Mouse (Mus musculus) neural tube, embryonic 11.5 days (tissue): Measurements from ENCODE around the gene Cux2. TPM values are rescaled to one million over a fixed set of nuclear protein-coding genes. Genes with fewer than 3 reads are reported as not detected.

Experiments used
- ATAC-seq: fragments of 200-750 bp; cut with Nextera tagmentation; 2 replicates; pipeline ENCODE4 v1.8.0; 2017; ENCODE audit warnings: moderate number of reproducible peaks, mild to moderate bottlenecking, moderate TSS enrichment, moderate library complexity; ENCODE audit not compliant: insufficient read depth, low FRiP score, low TSS enrichment
- DNase-seq: peaks from one replicate; pipeline ENCODE4 v3.0.0-alpha.2; 2015; ENCODE audit warnings: low spot score
- H3K27ac ChIP-seq: fragments of 300-500 bp; sonication (generic); 2 replicates; pipeline ENCODE4 v1.5.1; 2014; ENCODE audit warnings: low read depth, mild to moderate bottlenecking, low read length
- H3K27me3 ChIP-seq: fragments of 300-500 bp; sonication (generic); 2 replicates; pipeline ENCODE4 v1.6.1; 2014; ENCODE audit warnings: mild to moderate bottlenecking, low read length, mixed read lengths; ENCODE audit not compliant: control insufficient read depth, insufficient read depth
- H3K36me3 ChIP-seq: fragments of 300-500 bp; sonication (generic); 2 replicates; pipeline ENCODE4 v1.6.1; 2014; ENCODE audit warnings: mild to moderate bottlenecking, low read length, moderate library complexity, mixed read lengths; ENCODE audit not compliant: control insufficient read depth, insufficient read depth
- H3K4me1 ChIP-seq: fragments of 300-500 bp; sonication (generic); 2 replicates; pipeline ENCODE4 v1.6.1; 2014; ENCODE audit warnings: low read length, mixed read lengths; ENCODE audit not compliant: control insufficient read depth, insufficient read depth
- H3K4me2 ChIP-seq: fragments of 300-500 bp; sonication (generic); 2 replicates; pipeline ENCODE4 v1.6.1; 2014; ENCODE audit warnings: low read depth, mild to moderate bottlenecking, moderate library complexity
- H3K4me3 ChIP-seq: fragments of 300-500 bp; sonication (generic); 2 replicates; pipeline ENCODE4 v1.5.1; 2014; ENCODE audit warnings: low read depth, low read length
- H3K9ac ChIP-seq: fragments of 300-500 bp; sonication (generic); 2 replicates; pipeline ENCODE4 v1.6.1; 2014; ENCODE audit warnings: mild to moderate bottlenecking, low read length
- H3K9me3 ChIP-seq: fragments of 300-500 bp; sonication (generic); 2 replicates; pipeline ENCODE4 v1.6.1; 2016; ENCODE audit warnings: low read length; ENCODE audit not compliant: control insufficient read depth
- WGBS: fragments of 180-500 bp; shearing (Covaris S2); extraction: QIAGEN DNeasy Blood & Tissue Kit; methylation state at CpG from one replicate; pipeline ENCODE4 v1.1.7; 2014; 5-methylcytosine and 5-hydroxymethylcytosine counted together
- polyA plus RNA-seq: library from polyadenylated mRNA; unstranded; fragments of >200 nt; fragmentation: Nextera tagmentation; extraction: Ambion mirVana; gene quantifications from 2 replicates; pipeline ENCODE4 v1.2.1, GENCODE M21; 2014

The Cux2 gene
- polyA plus RNA-seq, 1 experiment from 2014 or later = 12.7 TPM

DNA sequence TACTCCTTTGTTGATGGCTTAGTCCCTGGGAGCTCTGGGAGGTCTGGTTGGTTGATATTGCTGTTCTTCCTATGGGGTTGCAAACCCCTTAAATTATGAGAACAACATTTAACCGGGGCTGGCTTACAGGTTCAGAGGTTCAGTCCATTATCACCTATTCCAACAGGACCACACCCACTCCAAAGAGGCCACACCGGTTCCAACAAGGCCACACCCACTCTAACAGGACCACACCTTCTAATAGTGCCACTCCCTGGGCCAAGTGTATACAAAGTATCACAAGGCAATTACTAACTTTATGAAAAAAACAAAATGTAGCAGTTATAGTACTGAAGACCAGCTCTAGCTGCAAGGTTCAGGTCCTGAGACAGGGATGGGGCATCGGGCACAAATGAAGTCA, 34.6 kb upstream of the Cux2 start:
- Histone ChIP-seq H3K4me1 (no peaks in the 10 kb centered on the region), H3K36me3 (no peaks in the 10 kb centered on the region), H3K27me3 (no peaks in the 10 kb centered on the region), H3K4me3 (no peak overlapping the region), H3K27ac (no peak overlapping the region), H3K9ac (no peak overlapping the region), H3K4me2 (no peak overlapping the region), H3K9me3 (no peaks in the 10 kb centered on the region)
- ATAC-seq (no peak), DNase-seq (no peak)
- 68% methylated on average over 3 of the region's 3 CpGs for WGBS

DNA sequence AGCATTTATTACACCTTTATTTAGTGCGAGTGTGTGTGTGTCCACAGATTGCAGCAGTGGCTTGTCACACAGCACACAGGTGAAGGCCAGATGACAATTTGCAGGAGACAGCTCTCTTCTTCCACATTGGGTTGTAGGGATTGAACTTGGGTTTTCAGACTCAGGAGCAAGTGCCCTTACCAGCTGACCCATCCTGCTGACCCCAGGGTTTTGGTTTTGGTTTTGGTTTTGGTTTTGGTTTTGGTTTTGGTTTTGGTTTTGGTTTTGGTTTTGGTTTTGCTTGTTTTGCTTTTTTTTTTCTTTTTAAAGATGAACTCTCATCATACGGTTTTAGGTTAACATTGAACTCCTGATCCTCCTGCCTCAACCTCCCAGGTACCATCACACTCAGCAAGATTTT, 33.4 kb upstream of the Cux2 start:
- Histone ChIP-seq H3K9me3 (no peaks in the 10 kb centered on the region), H3K4me2 (no peak overlapping the region), H3K9ac (no peak overlapping the region), H3K4me1 (no peaks in the 10 kb centered on the region), H3K4me3 (no peak overlapping the region), H3K27me3 (no peaks in the 10 kb centered on the region), H3K27ac (no peak overlapping the region), H3K36me3 (no peaks in the 10 kb centered on the region)
- whole genome bisulfite sequencing = 85% methylated on average over 2 of the region's 2 CpGs
- DNase-seq = no peak
- no peak for ATAC-seq

DNA sequence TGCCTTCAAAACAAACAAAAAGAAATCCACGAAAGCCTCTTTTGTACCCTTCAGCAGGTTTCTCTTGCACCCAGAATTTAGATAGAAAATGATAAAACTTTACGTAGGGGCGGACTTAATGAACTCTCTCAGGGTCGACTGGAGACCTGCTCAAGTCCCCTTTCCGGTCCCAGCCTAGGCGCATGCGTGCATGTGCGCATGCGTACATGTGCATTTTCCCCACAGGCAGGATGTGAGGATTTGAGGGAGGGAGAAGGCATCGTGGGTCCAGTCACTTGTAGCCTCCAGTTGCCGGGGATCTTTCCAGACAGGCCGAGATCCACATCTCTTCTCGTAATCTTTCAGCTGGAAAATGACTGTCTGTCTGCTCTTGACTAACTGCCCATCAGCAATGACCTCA, 31.6 kb upstream of the Cux2 start:
- no peak for ATAC-seq
- H3K4me2 ChIP-seq = no peak overlapping the region
- H3K9ac ChIP-seq = no peak overlapping the region
- H3K4me1 ChIP-seq = no peaks in the 10 kb centered on the region
- H3K27me3 ChIP-seq = no peaks in the 10 kb centered on the region
- H3K36me3 ChIP-seq = no peaks in the 10 kb centered on the region
- H3K4me3 ChIP-seq = no peak overlapping the region
- 89% methylated on average over 13 of the region's 13 CpGs for WGBS
- no peaks in the 10 kb centered on the region for H3K9me3 ChIP-seq
- DNase-seq = no peak
- H3K27ac ChIP-seq = no peak overlapping the region

DNA sequence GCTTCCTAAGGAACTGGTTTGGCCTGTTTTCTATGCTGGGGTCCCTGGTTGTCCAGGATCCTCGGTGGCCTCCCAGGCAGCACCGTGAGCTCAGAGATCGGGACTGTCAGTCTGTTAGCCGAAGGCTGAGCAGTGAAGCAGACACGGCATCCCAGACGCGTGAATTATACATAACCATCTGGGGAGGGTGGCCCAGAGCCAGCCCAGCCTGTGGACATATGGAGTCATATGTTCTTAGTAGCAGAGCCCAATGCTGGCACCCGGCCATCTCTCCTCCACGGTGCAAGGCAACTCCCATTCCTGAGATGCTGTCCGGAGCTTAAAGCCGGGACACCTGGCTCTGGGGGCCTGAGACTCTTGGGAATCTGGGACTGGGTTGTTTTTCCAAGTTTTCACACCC, 31.0 kb upstream of the Cux2 start:
- no peak overlapping the region for H3K27ac ChIP-seq
- no peak overlapping the region for H3K4me2 ChIP-seq
- H3K27me3 ChIP-seq = no peaks in the 10 kb centered on the region
- H3K9ac ChIP-seq = no peak overlapping the region
- H3K4me1 ChIP-seq = no peaks in the 10 kb centered on the region
- H3K9me3 ChIP-seq = no peaks in the 10 kb centered on the region
- ATAC-seq (no peak), DNase-seq (no peak)
- no peaks in the 10 kb centered on the region for H3K36me3 ChIP-seq
- H3K4me3 ChIP-seq = no peak overlapping the region
- WGBS = 81% methylated on average over 11 of the region's 11 CpGs

DNA sequence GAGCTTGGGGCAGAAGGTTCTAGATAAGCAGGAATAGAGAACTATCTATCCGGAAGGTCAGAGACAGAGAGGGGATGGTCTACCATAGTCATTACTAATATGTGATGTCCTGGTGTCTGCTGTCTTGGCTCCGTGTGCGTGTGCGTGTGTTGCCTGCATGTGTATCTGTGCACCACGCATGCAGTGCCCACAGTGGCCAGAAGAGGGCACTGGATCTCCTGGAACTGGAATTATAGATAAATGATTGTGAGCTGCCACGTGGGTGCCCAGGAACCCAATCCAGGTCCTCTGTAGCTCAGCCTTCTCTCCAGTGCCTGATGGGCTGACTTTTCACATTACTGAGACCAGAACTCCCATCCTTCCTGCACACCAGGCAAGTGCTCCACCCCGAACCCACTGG, 29.9 kb upstream of the Cux2 start:
- no peak overlapping the region for H3K27ac ChIP-seq
- ATAC-seq = no peak
- H3K27me3 ChIP-seq = no peaks in the 10 kb centered on the region
- DNase-seq = no peak
- H3K9me3 ChIP-seq = no peaks in the 10 kb centered on the region
- H3K9ac ChIP-seq = no peak overlapping the region
- 81% methylated on average over 7 of the region's 7 CpGs for WGBS
- no peak overlapping the region for H3K4me2 ChIP-seq
- H3K36me3 ChIP-seq = no peaks in the 10 kb centered on the region
- no peak overlapping the region for H3K4me3 ChIP-seq
- H3K4me1 ChIP-seq = no peaks in the 10 kb centered on the region

DNA sequence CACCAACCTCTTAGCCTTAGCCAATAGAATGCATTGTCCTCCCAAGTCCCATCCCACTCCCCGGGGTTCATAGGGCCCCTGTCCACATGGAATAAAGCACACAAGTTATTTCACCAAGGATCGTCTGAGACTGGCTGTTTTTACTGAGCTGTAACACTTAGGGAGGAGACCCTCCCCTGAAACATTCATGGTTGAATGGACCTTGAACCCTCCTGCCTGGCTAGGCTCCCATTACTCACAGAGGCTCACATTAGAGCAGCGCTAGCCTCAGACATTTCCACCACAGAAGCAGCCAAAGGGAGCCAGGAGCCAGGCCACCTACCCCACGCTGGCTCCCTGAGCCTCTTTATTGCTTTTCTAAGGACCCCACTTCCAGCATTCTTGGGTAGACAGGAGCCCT, 27.3 kb upstream of the Cux2 start:
- no peaks in the 10 kb centered on the region for H3K4me1 ChIP-seq
- H3K4me2 ChIP-seq = no peak overlapping the region
- no peak for DNase-seq
- WGBS = 73% methylated on average over 4 of the region's 4 CpGs
- no peaks in the 10 kb centered on the region for H3K36me3 ChIP-seq
- H3K9ac ChIP-seq = no peak overlapping the region
- H3K27ac ChIP-seq = no peak overlapping the region
- H3K27me3 ChIP-seq = no peaks in the 10 kb centered on the region
- no peak overlapping the region for H3K4me3 ChIP-seq
- no peak for ATAC-seq
- H3K9me3 ChIP-seq = no peaks in the 10 kb centered on the region

DNA sequence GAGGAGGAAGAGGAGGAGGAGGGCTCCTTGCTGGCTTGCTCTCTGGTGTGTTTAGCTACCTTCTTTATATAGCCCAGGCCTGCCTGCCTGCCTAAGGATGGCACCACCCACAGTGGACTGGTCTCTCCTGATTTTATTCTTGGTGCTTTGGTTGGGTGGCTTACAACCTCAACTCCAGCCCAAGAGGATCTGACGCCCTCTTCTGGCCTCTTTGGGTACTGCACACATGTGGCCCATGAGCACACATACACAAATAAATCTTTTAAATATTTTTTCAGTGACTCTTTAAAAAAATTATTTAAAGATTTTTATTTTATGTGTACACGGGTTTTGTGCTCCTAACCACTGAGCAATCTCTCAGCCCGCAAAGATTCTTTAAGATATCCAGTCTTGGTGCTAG, 25.8 kb upstream of the Cux2 start:
- DNase-seq (no peak), ATAC-seq (no peak)
- no peaks in the 10 kb centered on the region for H3K27me3 ChIP-seq
- no peaks in the 10 kb centered on the region for H3K36me3 ChIP-seq
- H3K9me3 ChIP-seq = no peaks in the 10 kb centered on the region
- no peaks in the 10 kb centered on the region for H3K4me1 ChIP-seq
- H3K4me3 ChIP-seq = no peak overlapping the region
- no peak overlapping the region for H3K9ac ChIP-seq
- 53% methylated on average over 3 of the region's 3 CpGs for WGBS
- no peak overlapping the region for H3K27ac ChIP-seq
- no peak overlapping the region for H3K4me2 ChIP-seq

DNA sequence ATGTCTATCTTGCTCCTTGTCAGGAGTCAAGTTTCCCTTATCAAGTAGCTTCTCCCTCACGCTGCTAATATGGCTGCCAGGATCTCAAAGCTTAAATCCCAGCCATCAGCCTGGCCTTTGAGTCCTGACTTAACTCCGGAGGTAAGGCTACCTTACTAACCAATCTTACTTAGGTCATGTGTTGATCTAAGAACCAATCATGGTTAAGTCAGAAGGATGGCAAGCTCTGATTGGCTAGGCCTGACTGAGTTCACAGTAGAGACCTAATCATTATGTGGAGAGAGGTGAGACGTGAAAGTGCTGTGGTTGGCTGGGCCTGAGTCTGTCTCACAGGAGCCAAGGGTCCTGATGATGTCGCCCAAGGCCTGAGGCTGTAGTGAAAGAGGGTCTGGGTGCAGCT, 22.1 kb upstream of the Cux2 start:
- Histone ChIP-seq H3K27ac (no peak overlapping the region), H3K4me1 (no peaks in the 10 kb centered on the region), H3K9me3 (no peaks in the 10 kb centered on the region), H3K27me3 (no peaks in the 10 kb centered on the region), H3K4me2 (no peak overlapping the region), H3K36me3 (no peaks in the 10 kb centered on the region), H3K4me3 (no peak overlapping the region), H3K9ac (no peak overlapping the region)
- ATAC-seq = no peak
- no peak for DNase-seq
- 80% methylated on average over 4 of the region's 4 CpGs for WGBS

DNA sequence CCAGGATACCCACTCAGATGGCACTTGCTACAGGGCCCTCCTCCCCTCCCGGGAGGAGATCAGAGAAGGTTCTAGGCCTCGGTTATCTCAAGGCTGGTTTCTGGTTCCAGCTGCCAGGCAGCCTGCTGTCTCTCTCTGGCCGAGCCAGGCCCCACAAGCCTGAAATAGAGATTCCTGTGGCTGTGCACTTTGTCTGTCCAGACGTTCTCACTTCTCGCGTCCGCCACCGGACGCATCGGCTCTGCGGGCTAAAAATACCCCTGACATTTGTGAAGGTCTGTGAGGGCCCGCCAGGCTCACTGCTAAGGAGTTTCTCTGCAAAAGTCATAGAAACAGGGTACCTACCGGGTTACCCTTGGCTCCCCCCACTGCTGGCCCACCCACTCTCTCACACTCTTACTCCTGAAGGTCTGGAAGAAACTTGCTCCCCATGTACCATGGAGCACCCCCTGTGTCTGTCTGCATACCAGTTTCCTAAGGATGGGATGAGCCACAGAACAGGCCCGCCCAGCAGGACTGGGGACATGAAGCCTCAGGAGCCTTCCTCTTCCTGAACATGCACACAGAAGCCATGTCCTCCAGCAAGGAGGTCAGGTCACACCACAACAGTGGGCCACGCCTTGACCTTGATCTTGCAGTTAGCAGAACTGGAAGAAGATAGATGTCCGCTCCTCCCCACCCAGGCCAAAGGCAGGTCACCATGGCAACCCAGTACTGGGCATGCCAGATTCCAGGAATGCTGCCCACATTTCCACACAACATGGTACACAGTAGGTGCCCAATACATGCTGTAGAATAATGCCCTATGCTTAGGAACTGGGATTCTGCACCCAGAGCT, 21.3 kb upstream of the Cux2 start:
- H3K27me3 ChIP-seq = no peaks in the 10 kb centered on the region
- no peak overlapping the region for H3K9ac ChIP-seq
- H3K9me3 ChIP-seq = no peaks in the 10 kb centered on the region
- H3K4me1 ChIP-seq = no peaks in the 10 kb centered on the region
- H3K4me3 ChIP-seq = no peak overlapping the region
- 88% methylated on average over 16 of the region's 16 CpGs for WGBS
- no peak overlapping the region for H3K4me2 ChIP-seq
- H3K36me3 ChIP-seq = no peaks in the 10 kb centered on the region
- DNase-seq (no peak), ATAC-seq (no peak)
- H3K27ac ChIP-seq = no peak overlapping the region
